Mouse (Mus musculus): Measurements from ENCODE around the gene Grin3b.

DNA sequence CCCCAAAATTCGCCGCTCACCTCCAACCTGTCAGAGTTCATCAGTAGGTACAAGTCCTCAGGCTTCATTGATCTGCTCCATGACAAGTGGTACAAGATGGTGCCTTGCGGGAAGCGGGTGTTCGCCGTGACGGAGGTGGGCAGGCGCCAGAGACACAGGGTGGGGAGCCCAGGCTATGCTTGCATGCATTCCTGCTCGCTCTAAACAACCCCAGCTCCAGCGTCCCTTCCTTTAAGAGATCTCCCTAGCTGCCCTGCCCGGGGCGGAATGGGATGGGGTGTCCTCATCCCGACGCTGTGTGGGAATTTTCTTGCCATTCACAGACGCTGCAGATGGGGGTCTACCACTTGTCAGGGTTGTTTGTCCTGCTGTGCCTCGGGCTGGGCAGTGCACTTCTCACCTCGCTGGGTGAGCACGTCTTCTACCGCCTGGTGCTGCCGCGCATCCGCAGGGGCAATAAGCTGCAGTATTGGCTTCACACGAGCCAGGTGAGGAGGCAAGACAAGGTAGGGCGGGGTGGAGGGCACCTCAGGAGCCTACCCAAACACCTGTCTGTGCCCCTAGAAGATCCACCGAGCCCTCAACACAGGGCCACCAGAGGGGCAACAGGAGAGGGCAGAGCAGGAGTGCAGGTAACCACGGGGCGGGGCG lies 5.7 kb downstream of the Grin3b start:
- no peak for TF ChIP-seq CTCF (IDR thresholded peaks at IDR 0.05; ENCODE audit: low read depth)
- no peak for TF ChIP-seq EP300 (IDR thresholded peaks at IDR 0.05; ENCODE audit: low read depth)

Data from liver, embryonic 14.5 days (tissue).